Mouse (Mus musculus) right cerebral cortex, adult 2 months (tissue): ENCODE results near the gene Csrp1.

Experiments
- DNase-seq, 2 experiments: peaks; one replicate each; pipeline ENCODE4 v3.0.0; 2021 to 2022; ENCODE audit warnings: low spot score in 2 of 2

The Csrp1 gene

DNA sequence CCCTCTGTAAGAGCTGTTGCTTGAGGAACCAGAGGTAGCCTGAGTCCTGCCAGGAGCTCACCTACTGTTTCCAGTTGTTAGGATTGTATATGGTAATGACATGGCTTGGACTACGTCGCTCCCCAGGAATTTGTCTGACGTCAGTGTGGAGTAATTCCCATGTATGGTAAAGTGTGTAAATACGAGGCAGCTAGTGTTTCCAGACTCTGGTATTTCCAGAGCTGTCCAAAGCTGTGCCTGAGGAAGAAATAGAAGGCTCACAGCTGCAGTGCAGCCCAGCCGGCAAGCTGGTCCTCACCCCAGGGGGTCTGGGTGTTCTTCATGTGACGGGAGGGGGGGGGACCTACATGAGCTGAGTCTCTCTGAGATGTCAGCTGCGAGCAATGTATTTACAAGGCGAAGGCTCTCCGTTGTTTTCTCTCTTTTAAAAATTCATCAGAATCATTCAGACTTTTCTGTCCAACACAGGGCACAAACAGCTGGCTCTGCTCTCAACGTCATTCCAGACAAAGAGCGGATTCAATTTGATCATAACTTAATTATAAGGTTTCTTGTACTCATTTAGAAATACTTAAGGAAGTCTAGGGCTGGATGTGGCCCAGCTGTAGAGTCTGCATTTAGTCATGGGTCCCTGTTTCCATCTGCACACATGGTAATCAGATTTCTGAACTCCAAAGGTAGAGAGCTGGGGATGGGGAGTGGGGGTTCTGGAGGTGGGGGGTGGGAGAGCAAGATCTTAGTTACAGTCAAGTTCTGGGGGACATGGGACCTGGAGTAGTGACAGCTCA lies 12.2 kb downstream of the Csrp1 start:
- DNase-seq = no peak

DNA sequence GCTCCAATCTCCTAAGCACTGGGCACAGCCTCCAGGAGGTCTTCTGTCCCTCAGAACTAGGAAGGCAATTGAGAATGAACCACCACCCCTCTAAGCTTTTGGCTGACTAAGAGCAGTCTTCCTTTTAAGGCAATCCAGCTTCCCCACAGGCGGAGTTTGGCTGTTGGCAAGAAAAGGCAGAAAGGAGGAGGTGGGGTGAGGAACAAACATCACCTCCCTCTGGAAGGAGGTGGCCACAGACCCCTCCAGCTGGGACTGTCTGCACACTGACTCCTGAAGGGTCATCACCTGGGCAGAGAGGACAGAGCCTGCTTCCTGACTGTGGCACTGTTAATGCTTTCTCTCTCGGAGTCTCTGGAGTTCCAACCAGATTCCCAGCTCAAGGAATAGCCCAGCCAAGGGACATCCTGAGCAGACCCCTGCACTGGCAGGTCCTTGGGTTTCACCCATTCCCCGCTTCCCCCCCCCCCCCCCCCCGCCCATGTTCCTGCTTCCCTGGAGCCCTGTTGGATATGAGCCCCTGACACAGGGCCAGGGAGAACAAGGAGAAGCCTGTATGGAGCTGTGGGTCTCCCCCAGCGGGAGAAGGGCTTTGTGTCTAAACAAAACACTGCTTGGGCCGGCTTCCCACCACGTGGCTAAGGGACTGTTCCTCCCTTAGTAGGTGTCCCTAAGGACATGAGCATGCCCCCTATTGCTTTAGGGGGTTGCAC lies 14.5 kb downstream of the Csrp1 start:
- DNase-seq = peak; percentile 47 to 65

DNA sequence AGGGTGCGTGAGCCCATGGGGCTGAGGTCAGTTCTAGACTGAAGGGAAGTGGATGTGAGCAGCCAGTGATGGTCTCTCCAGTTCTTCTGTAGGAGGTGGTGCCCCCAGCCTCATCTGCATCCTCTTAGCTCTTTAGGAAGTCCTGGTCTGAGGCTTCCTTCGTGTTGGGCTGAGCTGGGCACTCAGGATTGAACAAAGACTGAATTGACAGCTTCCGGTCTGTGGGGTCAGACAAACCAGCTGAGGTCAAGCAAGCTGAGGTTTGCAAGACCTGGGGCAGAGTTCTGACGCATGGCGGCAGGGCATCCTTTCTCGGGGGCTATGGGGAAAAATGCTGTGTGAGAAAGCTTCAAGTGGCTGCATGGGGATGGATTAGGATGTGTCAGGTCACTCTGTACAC lies 15.6 kb downstream of the Csrp1 start:
- DNase-seq = no peak

DNA sequence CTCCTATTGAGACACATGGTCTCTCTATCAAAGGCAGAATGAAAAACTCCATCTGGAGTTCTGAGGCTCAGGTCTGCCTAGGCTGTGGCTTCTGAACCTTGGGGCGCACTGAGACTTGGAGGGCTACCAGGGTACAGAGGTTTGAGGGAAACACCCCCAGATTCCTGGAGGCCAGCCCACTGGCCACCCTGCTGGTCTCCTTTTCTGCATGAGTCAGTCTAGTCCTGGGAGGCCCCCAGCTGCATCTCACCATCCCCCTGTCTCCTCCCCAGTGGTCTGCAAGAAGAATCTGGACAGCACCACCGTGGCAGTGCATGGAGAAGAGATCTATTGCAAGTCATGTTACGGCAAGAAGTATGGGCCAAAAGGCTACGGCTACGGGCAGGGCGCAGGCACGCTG lies 25.1 kb downstream of the Csrp1 start:
- no peak for DNase-seq

DNA sequence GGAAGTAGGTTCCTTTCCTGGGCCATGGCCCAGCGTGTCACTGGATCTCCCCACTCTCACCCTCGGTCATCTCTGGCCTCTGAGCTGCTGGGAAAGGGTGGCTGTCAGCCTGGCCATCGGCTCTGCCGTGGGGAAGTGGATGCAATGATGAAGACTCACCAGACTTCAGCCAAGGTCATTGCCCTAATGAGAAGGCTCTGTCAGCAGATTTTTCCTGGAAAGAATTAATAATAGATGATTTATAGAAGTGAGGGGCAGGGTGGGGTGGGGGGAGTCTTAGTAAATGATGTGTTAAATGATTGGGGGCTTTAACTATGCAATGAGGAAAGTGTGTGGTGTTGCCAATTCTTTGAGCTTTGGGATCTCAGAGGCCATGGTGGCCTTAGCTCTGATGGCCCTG lies 26.4 kb downstream of the Csrp1 start:
- no peak for DNase-seq

DNA sequence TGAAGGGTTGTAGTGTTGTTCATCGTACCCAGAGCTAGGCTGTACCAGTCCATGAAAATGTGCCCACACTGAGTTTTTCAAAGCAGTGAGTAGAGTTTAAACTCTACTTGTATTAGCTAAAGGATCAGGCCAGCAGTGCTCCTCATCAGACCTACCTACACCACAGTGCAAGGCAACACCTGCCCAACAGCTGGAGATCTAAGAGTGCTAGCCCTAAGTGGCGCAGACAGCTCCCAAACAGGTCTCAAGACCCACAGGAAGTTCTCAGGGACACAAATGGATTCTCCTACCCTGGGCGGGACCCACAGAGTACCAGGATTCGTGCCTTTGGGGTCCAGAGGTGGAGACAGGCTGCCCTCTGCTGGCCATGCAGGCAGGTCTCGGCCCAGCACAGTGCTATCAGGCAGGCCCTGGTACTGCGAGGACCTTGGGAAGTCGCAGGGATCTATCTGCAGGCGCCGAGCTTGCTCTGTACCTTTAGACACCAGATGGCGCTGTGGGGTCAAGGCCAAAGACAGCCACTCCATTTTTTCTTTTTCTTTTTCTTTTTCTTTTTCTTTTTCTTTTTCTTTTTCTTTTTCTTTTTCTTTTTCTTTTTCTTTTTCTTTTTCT lies 33.0 kb downstream of the Csrp1 start:
- DNase-seq = peak; percentile 93 to 95

DNA sequence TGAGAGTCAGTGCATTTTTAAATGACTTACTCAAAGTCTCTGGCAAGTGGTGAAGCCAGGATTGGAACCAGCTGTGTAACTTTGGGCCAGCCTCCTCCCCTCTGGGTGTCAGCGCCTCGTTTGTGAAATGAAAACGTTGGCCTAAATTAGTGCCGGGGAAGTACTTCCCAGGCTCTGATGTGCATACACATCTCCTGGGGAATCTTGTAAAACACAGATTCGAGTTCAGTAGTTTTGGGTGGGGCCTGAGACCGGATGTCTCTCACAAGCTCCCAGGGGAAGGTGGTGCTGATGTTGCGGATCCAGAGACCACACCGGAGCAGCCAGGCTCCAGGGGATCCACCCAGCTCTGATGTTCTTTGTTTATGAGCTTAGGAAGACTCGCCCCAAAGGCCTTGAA lies 35.4 kb downstream of the Csrp1 start:
- no peak for DNase-seq

DNA sequence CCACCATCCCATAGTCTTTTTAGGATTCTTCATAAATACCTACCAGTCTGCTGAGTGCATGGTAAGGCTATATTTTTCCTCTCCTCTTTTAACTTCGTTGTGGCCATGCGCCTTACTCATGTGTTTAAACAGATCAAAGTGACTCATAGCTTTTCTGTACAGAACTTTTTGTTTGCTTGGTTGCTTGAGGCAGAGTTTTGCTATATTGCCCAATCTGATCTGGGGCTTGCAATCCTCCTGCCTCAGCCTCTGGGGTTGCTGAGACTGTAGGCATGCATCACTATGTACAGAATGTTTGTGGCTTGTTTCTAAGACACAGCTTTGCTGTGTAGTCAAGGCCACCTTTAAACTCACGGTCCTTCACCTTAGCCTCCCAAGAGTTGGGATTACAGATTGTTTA lies 36.1 kb downstream of the Csrp1 start:
- no peak for DNase-seq

DNA sequence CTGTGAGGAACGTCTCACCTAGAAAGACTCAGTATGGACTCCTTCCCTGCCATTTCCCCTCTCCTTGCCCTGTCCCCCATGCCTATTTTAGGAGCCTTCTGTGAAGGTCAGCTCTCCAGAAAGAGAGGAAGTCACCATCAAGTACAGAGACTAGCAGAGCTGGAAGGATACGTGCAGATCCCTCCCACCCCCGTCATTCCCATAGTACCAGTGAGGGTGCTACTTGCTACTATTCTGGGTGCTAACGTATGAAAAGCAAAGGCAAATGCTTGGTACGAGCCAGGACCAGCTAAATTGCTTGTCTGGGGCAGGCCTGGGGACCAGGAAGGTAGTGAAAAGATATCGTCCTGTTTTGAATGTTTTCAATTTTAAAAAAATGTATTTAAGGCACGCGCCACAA lies 37.4 kb downstream of the Csrp1 start:
- no peak for DNase-seq

DNA sequence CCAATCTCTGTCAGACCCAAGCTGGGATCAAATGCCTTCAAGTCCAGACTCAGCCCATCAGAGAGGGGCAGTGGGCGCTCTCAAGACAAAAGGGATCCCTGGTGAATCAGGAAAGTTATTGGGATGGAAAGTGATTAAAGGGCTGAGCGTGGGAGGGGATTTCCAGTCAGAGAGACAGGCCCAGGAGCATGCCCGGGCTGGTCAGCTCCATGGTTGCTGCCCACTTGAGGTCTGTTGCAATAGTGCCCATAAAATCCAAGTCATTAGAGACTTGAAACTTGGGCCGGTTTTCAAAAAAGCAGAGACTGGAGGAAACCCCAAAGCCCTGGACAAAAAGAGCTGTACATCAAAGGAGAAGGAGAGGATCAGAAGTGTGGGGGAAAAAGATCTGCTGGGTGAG lies 39.8 kb downstream of the Csrp1 start:
- no peak for DNase-seq

DNA sequence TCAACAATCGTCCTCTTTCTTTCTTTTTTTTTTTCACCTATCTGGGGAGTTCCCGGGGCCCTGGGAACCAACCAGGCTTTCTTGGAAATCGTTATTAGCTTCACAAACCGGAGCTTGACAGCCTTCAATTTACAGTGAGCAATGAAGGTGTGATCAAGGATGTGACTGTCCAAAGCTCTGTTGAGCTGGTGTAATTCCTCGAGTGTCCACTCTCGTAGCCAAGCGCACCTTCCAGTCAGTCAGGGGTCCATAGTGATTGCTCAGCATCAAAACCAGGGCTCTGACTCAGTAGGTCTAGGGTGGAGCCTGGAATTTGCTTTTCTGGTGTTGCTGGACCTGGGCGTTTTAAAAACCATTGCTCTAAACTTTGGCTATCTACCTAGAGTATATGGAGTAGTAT lies 40.4 kb downstream of the Csrp1 start:
- DNase-seq = no peak

DNA sequence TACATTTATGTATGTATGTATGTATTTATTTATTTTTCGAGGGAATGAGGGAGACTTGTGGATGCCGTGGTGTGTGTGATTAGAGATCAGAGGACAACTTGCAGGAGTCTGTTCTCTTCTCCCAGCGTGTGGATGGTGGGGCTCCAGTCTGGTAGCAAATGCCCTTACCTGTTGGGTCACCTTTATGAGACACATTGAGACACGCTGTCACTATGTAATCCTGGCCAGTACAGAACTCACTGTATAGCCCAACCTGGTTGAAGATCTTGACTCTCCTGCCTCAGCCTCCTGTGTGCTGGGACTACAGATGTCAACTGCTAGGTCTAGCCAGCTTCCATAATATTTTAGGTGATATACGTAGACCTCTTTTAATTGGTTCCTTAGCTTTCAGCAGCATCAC lies 41.9 kb downstream of the Csrp1 start:
- no peak for DNase-seq

DNA sequence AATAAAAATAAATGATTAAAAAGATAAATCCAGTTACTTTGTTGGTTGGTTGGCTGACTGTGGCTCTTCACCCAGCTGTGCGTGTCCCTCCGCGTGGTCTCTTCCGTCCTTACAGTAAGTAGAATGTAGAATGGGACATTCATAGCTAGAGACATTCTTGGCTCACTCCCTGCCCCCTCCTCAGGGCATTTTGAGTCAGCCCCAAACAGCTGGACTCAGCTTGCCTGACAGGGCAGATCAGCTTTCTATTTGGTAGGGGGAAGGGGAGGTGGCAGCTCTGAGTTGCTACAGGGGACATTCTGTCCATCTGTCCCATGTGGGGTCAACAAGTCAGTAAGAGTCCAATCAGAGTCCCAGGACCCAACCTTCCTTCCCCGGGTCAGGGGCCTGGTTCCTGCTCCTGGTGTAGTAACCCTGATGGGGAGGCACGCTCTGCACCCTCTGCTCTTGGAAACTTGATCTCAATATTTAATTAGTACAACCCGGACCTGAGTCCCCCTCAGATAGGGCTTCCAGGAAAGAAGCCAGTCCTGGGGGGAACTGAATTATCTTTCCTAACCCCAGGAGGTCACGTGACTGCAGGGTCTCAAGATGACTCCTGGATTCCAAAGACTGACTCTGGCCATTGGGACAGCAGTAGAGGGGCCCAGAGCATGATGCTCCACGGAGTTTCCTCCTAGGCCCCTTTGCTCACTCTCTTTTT lies 43.8 kb downstream of the Csrp1 start:
- DNase-seq = no peak

DNA sequence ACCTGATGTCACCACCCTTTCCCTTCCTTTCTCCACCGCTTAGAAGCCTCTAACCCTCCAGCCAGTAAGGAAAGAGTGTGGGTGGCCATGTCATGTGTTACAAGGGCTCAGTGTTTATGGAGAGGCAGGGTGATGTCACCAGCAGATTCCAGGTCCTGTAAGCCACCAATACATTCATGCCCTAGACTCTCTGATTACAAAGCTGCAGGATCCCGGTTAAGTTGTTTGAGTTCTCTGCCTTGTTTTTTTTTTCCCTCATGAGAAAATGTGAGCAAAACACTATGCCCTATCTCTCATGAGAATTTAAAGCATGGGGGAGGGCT lies 44.3 kb downstream of the Csrp1 start:
- DNase-seq = no peak

DNA sequence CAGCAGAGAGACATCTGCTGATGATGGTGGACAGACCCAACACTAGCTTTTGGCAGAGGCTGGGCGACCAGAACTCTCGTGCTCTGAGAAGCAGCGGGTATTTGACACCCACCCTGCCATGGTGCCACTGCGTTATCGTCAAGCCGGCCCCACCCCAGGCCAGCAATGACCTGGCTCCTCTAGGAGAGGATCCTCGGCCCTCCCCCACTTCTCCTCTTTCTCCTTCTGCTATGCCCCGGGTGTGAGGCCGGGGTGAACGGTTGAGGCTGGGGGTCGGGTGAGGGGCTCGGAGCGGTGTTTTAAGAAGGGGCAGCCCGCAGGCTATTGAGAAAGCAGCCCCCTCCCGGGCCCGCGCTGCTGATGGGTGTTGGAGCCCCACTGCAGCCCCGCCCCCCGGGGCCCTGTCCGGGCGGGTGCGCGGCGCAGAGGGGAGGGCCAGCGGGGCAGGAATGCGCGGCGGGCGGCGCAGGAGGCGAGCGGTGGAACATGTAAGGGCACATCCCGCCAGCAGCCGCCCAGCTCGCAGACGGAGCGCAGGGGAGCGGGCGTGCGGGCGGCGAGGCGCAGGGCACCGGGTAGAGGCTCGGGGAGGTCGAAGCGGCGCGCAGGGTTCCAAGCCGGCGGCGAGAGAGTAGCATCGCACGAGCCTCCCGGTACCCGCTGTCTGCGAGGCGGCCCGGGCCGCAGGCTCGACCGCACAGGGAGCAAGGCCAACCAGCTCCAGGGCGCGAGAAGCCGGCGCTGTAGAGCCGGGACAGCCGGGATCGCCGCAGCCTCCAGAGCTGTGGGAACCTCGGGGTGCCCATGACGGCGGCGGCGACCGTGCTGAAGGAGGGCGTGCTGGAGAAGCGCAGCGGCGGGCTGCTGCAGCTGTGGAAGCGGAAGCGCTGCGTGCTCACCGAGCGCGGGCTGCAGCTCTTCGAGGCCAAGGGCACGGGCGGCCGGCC lies 46.1 kb downstream of the Csrp1 start, which contains the start of gene Phlda3:
Phlda3 (plus strand) TSS at position 475 of the 947 bp plus-strand sequence.
- peak; percentile 37 to 52 for DNase-seq

DNA sequence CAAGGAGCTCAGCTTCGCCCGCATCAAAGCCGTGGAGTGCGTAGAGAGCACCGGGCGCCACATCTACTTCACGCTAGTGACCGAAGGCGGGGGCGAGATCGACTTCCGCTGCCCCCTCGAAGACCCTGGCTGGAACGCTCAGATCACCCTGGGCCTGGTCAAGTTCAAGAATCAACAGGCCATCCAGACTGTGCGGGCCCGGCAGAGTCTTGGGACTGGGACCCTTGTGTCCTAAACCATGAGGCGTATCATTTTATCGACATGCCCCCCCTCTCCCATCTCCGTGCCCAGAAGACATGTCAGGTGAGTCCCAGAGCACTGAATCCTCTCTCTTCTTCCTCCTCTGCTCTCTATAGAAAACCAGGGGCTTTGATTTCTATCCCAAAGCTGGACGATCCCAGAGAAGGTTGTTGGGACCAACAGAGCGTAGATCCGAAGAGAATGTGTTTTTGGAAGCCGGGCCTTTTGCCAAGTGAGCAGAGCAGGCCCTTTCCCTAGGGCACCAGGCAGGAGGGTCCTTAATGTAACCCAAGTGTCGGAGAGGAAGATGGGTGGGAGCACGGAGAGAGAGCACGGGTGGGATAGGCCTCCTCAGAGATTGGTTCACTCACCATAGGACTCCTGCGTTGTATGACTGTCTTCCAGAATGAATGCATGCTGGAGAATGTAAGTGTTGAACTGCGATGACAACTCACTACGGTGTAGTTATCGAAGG lies 46.9 kb downstream of the Csrp1 start:
- no peak for DNase-seq

DNA sequence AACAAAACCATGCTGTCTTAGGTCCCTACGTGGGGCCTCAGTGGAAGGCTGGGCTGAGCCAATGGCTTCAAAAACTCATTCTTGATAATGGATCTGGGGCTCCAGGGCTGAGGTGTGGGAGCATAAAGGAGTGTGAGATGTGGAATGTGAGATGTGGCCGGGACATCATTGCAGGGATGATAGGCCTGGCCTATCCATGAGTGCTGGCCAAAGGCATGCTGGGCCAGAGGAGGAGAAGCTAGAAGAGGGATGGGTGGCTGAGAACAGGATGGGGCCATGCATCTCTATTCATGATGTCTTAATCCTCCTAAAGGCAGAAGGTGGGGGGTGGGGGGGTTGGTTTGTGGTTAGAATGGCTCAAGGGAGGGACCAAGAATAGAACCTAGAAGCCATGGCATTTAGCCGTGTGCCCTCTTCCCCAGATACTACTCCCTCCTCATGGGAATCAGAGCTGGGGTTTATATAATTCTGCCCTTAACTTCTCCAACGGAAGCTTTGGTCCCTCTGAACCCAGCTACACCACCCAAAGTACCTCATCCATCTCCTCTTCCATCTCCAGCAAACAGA lies 47.5 kb downstream of the Csrp1 start:
- no peak for DNase-seq

DNA sequence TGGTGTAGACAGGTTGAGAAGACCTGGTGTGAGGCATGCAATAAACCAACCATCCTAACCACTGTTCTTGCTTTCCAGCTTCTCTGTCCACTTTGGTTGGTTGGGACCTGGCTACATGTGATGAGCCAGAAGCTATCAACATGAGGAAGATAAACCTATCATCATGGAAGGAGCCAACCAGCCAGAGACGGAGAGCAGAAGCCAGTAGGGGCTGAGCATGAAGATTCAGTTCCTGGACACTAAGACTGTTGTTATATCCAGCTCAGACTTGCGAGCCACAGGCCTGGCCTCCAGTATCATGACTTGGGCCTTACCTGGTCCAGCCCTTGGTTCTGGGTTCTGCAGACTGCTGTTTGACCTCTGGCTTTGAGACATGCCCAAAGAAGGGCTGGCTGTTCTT lies 48.5 kb downstream of the Csrp1 start:
- DNase-seq = no peak

DNA sequence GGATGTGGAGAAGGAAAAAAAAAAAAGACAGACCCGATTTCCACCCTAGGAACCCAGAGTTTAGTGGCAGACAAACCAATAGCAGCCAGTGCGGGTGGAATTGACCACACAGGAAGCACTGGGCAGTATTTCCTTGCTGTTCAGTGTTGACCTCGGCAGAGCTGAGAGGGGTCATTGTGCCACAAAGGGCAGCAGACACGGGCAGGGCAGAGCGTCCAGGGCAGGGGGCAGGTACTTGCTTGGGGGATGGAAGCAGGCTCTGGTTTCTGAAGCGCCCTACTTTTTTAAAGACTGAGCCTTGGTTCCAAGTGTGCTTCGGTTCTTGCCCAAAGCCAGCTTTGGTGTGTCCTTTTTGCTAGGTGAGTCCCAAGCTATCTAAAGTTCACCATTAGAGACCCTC lies 50.4 kb downstream of the Csrp1 start:
- DNase-seq = no peak

DNA sequence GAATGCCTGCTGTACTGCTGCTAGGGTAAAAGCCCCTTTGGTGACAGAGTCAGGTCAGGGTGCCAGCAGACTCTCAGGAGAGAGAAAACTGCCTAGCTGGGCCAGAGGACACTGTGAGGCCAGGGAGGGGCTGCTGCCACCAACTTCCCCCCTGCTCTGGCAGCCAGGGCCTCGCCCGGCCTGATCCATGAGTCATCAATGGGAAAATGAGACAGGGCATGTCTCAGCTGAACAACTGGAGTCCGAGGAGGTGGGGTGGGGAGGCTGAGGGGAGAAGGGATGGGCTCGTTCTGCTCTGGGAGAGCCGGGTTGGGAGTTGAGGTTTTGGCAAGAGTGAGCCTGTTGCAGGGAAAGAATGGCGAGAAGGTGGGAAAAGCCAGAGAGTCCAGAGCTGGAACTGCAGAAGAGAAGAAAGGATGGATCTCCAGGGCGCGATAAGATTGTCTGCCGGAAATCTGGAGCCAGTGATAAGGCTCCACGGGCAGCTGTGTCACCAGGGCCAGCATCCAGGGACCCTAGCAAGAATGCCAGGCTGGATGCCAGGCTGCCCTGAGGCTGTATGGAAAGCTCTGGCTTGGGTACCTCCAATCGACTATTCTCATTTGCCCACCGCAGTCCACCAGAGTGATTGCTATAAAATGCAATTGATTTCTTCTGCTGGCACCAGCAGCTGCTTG lies 51.2 kb downstream of the Csrp1 start:
- DNase-seq = no peak
